Mouse (Mus musculus) forebrain, embryonic 13.5 days (tissue): ENCODE results near the gene Pold2. TPM values are rescaled to one million over a fixed set of nuclear protein-coding genes. Genes with fewer than 3 reads are reported as not detected.

ENCODE experiments used
- ATAC-seq: fragments of 200-750 bp; cut with Nextera tagmentation; 2 replicates; pipeline ENCODE4 v1.8.0; 2017
- H3K27ac ChIP-seq: fragments of 300-500 bp; sonication (generic); 2 replicates; pipeline ENCODE4 v1.5.1; 2015; ENCODE audit warnings: inconsistent platforms, mild to moderate bottlenecking, moderate library complexity
- H3K27me3 ChIP-seq: fragments of 300-500 bp; sonication (generic); 2 replicates; pipeline ENCODE4 v1.6.1; 2015; ENCODE audit warnings: mild to moderate bottlenecking, inconsistent platforms
- H3K36me3 ChIP-seq: fragments of 300-500 bp; sonication (generic); 2 replicates; pipeline ENCODE4 v1.6.1; 2015; ENCODE audit warnings: mild to moderate bottlenecking, inconsistent platforms; ENCODE audit not compliant: poor library complexity, severe bottlenecking
- H3K4me1 ChIP-seq: fragments of 300-500 bp; sonication (generic); 2 replicates; pipeline ENCODE4 v1.6.1; 2015; ENCODE audit warnings: inconsistent platforms
- H3K4me2 ChIP-seq: fragments of 300-500 bp; sonication (generic); 2 replicates; pipeline ENCODE4 v1.6.1; 2015; ENCODE audit warnings: inconsistent platforms, mild to moderate bottlenecking, moderate library complexity
- H3K4me3 ChIP-seq: fragments of 300-500 bp; sonication (generic); 2 replicates; pipeline ENCODE4 v1.5.1; 2015; ENCODE audit warnings: mild to moderate bottlenecking, inconsistent platforms
- H3K9ac ChIP-seq: fragments of 300-500 bp; sonication (generic); 2 replicates; pipeline ENCODE4 v1.6.1; 2015; ENCODE audit warnings: mild to moderate bottlenecking, inconsistent platforms
- H3K9me3 ChIP-seq: fragments of 300-500 bp; sonication (generic); replicated peaks from 2 replicates; pipeline ENCODE4 v1.6.1; 2016; ENCODE audit warnings: inconsistent platforms
- WGBS: fragments of 180-500 bp; shearing (Covaris S2); methylation state at CpG from one replicate; pipeline ENCODE4 v1.1.7; 2015; 5-methylcytosine and 5-hydroxymethylcytosine counted together
- polyA plus RNA-seq: library from polyadenylated mRNA; unstranded; fragments of >200 nt; fragmentation: Nextera tagmentation; extraction: Ambion mirVana; gene quantifications from 2 replicates; pipeline ENCODE4 v1.2.1, GENCODE M21; 2015

Gene Pold2
- polyA plus RNA-seq, 1 experiment from 2014 or later: 100 TPM

DNA sequence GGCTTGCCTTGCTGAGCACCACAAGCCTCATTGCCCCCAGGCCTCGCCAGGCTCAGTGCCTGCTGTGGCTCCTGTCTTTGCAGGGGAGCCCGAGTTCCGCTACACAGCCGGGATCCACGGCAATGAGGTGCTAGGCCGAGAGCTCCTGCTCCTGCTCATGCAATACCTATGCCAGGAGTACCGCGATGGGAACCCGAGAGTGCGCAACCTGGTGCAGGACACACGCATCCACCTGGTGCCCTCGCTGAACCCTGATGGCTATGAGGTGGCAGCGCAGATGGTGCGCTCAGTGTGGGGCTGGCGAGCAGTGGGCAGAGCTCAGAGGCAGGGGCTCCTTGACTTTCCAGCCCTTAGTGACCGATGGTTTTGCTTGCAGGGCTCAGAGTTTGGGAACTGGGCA is 8.8 kb downstream of the Pold2 start:
- no peak overlapping the region for H3K4me3 ChIP-seq
- H3K4me2 ChIP-seq: no peak overlapping the region
- WGBS: 96% methylated on average over 16 of the region's 16 CpGs
- H3K9ac ChIP-seq: no peak overlapping the region
- H3K36me3 ChIP-seq: peaks cover 57% of the 10 kb centered on the region
- no peak overlapping the region for H3K27ac ChIP-seq
- no peak for ATAC-seq
- no peaks in the 10 kb centered on the region for H3K9me3 ChIP-seq
- no peaks in the 10 kb centered on the region for H3K4me1 ChIP-seq
- H3K27me3 ChIP-seq: 0 out of 2 replicates have a peak, but pooled peaks cover 6% of the 10 kb centered on the region

DNA sequence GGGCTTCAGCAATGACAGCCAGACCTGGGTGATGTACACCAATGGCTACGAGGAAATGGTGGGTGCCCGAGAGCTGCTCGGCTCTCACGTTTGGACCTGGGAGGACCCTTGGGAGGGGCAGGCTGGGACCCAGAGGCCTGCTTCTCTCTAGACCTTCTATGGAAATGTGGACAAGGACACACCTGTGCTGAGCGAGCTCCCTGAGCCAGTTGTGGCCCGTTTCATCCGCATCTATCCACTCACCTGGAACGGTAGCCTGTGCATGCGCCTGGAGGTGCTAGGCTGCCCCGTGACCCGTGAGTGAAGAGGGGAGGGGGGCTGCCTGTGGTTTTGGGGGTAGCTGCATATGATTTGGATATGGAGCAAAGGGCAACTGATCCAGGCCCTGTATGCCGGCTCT is 9.8 kb downstream of the Pold2 start:
- 91% methylated on average over 12 of the region's 12 CpGs for WGBS
- Histone ChIP-seq H3K27me3 (peaks cover 16% of the 10 kb centered on the region), H3K4me1 (no peaks in the 10 kb centered on the region), H3K4me2 (no peak overlapping the region), H3K9ac (no peak overlapping the region), H3K36me3 (peaks cover 47% of the 10 kb centered on the region), H3K4me3 (no peak overlapping the region), H3K27ac (no peak overlapping the region), H3K9me3 (no peaks in the 10 kb centered on the region)
- ATAC-seq: no peak

DNA sequence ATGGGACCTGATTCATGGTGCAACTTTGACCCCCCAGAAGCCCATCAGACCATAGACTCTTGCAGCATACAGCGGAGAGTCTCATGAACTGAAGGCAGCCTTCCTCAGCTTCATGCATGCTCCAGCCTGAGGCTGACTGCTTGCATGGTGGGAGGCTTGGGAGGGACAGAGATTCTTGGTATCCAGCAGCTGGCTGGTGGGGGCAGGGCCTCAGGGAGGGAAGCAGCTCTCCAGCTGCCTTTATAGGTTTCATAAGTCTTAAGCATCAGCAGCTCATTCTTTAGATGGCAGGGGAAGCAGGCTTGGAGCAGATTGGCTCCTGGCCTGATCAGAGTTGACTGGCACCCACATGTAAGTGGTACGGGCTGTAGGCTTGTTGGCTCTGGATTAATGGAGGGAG is 10.9 kb downstream of the Pold2 start:
- Histone ChIP-seq H3K4me1 (peaks cover under 1% of the 10 kb centered on the region; the same call in 1 of the 2 replicates), H3K4me3 (no peak overlapping the region), H3K4me2 (no peak overlapping the region), H3K9ac (no peak overlapping the region), H3K27ac (no peak overlapping the region), H3K27me3 (peaks cover 27% of the 10 kb centered on the region), H3K9me3 (no peaks in the 10 kb centered on the region), H3K36me3 (peaks cover 36% of the 10 kb centered on the region)
- ATAC-seq: no peak
- 88% methylated on average over 2 of the region's 2 CpGs for WGBS

DNA sequence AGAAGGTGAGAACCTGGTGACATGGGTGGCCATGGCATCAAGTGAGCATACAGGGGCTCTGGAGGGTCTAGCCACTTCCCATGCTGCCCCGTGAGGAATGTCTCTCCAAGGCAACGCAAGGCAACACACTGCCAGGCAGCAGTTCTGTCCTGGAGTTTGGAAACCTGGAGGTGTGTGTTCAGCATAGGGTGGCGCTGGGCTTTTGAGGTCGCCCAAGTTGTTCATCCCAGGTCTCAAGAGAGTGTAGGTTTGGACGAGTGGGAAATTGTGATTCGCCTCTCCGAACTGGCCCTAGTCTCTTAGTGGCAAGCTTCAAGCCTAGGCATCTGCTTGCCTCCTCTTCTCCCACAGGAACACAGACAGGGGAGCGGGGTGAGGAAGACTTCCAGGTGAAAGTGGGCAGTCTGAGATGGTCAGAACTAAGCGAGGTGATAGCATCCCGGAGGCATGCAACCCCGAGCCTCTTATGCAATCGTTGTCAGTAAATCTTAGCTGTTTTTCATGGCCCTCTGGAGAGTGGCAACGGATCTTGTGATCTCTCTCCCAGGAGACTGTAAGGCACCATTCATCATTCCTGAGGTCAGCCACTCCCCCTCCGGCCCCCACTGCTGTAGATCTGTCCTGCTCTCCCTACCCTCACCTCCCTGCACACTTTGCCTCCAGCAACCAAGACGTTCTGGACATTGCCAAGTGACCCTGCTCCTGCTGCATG is 15.5 kb downstream of the Pold2 start:
- Histone ChIP-seq H3K4me2 (peak overlapping the region; percentile 61), H3K9me3 (no peaks in the 10 kb centered on the region), H3K27me3 (peaks cover 55% of the 10 kb centered on the region), H3K9ac (no peak overlapping the region), H3K4me1 (peaks cover 16% of the 10 kb centered on the region), H3K36me3 (no peaks in the 10 kb centered on the region), H3K27ac (no peak overlapping the region), H3K4me3 (peak overlapping the region; percentile 37)
- ATAC-seq: no peak
- 36% methylated on average over 15 of the region's 15 CpGs for WGBS

DNA sequence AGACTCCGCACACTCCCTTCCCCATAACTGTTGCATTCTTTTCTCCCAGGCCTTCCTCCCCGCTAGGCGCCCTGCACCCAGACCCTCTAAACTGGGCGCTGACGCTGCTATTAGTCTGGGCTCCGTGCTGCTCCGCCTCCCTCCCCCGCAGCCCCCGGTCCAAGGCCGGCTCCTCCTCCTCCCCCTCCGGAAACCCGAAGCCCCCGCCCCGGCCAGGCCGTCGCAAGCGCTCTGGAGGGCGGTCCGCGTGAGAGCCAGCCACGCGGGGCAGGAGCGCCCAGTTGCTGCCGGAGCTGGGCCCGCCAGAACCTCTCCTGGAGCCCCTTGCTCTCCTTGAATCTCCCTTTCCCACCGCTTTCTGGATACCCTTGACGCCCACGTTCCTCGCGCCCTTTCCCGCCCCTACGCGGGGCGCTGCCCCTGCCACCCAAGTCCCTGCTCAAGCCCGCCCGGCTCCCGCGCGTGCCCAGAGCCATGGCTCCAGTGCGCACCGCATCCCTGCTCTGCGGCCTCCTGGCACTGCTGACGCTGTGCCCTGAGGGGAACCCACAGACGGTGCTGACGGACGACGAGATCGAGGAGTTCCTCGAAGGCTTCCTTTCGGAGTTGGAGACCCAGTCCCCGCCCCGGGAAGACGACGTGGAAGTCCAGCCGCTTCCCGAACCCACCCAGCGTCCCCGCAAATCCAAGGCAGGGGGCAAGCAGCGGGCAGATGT is 16.3 kb downstream of the Pold2 start, which contains the start of gene Aebp1:
Gene Aebp1, plus strand, starts transcription at position 270 of the 716 bp plus-strand sequence.
- peak; percentile 21; the same call in 1 of the 2 replicates for ATAC-seq
- H3K36me3 ChIP-seq: no peaks in the 10 kb centered on the region
- H3K4me1 ChIP-seq: peaks cover 16% of the 10 kb centered on the region
- 4% methylated on average over 59 of the region's 59 CpGs for WGBS
- H3K27me3 ChIP-seq: peaks cover 55% of the 10 kb centered on the region
- H3K4me2 ChIP-seq: peak within 1 kb of the TSS; percentile 61
- no peaks in the 10 kb centered on the region for H3K9me3 ChIP-seq
- H3K4me3 ChIP-seq: peak within 1 kb of the TSS; percentile 37
- H3K27ac ChIP-seq: no peak within 1 kb of the TSS
- peak within 1 kb of the TSS; percentile 46 for H3K9ac ChIP-seq

DNA sequence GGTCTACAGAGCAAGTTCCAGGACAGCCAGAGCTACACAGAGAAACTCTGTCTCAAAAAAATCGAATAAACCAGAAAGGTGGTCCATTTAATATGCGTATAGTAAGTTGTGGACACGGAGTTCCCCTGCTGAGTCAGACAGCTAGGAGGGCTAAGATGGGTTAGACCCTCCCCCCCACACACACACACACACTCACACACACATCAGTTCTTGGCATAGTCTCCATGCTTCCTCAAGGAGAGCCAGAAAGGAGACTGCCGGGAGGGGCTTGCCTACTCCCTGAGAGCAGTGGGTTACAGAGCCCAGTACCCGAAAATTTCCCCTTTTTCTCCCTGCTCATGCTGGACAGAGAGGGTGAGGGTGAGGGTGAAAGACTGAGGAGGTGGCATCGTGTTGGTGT is 17.5 kb downstream of the Pold2 start:
- H3K36me3 ChIP-seq: no peaks in the 10 kb centered on the region
- H3K9ac ChIP-seq: no peak overlapping the region
- H3K27me3 ChIP-seq: peaks cover 55% of the 10 kb centered on the region
- 66% methylated on average over 6 of the region's 6 CpGs for WGBS
- no peak overlapping the region for H3K4me3 ChIP-seq
- H3K27ac ChIP-seq: no peak overlapping the region
- H3K4me1 ChIP-seq: peaks cover 16% of the 10 kb centered on the region
- ATAC-seq: no peak
- H3K4me2 ChIP-seq: no peak overlapping the region
- no peaks in the 10 kb centered on the region for H3K9me3 ChIP-seq

DNA sequence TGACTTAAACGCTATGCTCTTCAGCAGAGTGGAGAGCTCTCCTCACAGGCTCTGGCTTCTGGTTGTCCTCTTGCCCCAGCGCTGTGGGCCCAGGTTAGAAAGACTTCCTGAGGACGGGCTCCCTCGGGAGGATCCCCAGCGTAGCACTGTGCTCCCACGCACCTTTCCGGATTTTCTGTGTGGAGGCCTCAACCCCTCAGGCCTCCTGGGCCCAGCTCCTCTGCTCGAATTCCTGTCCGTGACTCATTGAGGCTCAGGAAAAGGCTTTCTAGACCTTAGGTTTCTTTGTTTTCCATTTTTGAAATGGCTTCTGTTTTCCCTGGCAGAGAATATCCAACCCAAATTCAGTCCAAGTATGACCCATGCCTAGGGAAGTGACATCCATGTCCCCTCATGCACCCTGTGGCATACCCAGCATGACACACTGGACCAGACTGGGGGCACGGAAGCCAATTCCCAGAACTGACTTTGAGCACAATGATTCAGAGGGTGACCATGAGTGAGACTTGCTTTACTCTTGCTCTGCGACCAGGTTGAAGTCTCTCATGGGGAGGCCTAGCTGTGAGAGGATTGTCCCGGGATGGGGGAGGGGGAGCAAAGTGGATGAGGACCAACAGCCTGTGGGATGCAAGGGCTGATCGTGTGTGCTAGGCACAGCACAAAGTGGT is 18.1 kb downstream of the Pold2 start:
- no peak overlapping the region for H3K4me2 ChIP-seq
- H3K4me3 ChIP-seq: no peak overlapping the region
- peaks cover 55% of the 10 kb centered on the region for H3K27me3 ChIP-seq
- no peaks in the 10 kb centered on the region for H3K9me3 ChIP-seq
- H3K9ac ChIP-seq: no peak overlapping the region
- H3K27ac ChIP-seq: no peak overlapping the region
- H3K36me3 ChIP-seq: no peaks in the 10 kb centered on the region
- peaks cover 16% of the 10 kb centered on the region for H3K4me1 ChIP-seq
- ATAC-seq: no peak
- 84% methylated on average over 13 of the region's 13 CpGs for WGBS

DNA sequence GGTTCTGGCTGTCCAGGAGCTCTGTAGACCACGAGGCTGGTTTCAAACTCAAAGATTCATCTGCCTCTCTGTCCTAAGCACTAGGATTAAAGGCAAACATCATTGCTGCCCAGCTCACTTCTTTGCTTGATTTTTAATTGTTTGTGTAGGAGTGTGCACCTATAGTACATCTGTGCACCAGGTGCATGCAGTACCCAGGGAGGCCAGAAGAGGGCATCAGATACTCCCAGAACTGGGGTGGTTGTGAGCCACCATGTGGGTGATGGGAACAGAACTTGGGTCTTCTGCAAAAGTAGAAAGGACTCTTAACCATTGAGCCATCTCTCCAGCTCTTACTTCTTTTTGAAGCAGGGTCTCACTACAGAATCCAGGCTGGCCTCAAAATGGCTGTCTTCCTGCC is 19.4 kb downstream of the Pold2 start:
- Histone ChIP-seq H3K36me3 (no peaks in the 10 kb centered on the region), H3K27ac (no peak overlapping the region), H3K27me3 (peaks cover 43% of the 10 kb centered on the region), H3K9ac (no peak overlapping the region), H3K9me3 (no peaks in the 10 kb centered on the region), H3K4me1 (peaks cover 16% of the 10 kb centered on the region), H3K4me3 (no peak overlapping the region), H3K4me2 (no peak overlapping the region)
- ATAC-seq: no peak
- WGBS: 60% methylated on average over 1 of the region's 1 CpGs

DNA sequence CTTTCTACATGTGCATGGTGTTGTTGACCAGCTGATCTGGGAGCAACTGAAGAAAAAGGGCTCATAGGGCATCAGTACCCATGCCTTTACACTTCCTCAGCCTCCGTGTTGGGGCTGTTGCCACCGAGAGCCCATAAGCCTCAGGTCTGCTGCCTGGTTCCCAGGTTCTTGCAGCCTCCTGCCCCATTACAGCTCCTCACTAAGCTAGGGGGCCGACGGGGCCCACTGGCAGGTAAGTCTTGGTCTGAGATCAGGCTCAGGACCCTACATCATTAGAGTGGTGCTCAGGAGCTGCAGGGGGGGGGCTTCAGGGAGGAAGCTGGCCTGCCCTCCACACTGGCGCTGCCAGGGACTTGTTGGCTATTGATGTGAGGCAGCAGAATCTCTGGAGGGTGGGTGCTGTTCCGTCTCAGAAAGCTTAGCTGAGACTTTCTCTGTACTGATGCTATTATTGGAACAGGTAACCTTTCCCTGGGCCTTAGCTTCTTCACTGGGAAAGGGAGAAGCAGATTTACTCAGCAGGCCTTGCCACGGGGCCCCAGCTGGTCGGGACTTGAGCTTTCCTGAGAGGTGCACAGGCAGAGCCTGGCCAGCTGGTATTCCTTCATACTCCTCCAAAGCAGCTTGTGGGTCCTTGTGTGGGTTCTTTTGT is 21.5 kb downstream of the Pold2 start:
- Histone ChIP-seq H3K4me2 (no peak overlapping the region), H3K27me3 (peaks cover 22% of the 10 kb centered on the region), H3K9ac (no peak overlapping the region), H3K36me3 (no peaks in the 10 kb centered on the region), H3K4me1 (peaks cover 10% of the 10 kb centered on the region), H3K9me3 (no peaks in the 10 kb centered on the region), H3K27ac (no peak overlapping the region), H3K4me3 (no peak overlapping the region)
- 82% methylated on average over 8 of the region's 8 CpGs for WGBS
- no peak for ATAC-seq

DNA sequence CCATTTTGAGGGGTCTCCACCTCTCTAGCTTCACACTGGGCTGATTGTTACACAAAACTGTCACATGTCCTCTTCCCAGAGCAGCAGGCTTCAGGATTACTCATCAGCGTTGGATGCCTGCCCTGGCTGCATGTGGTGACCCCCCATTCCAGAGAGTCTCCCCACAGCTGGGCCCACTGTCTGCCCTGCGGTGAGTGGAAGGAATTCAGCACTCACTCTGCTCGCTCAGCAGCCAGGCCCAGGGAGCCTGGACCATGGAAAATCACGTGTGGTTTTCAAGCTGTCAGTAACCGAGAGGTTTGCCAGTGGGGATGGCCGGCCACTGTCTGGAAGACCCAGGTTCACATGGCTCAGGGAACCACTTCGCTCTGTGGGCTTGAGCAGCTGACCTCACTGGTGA is 22.2 kb downstream of the Pold2 start:
- Histone ChIP-seq H3K27me3 (peaks cover 15% of the 10 kb centered on the region), H3K4me2 (no peak overlapping the region), H3K4me1 (0 out of 2 replicates have a peak, but pooled peaks cover 3% of the 10 kb centered on the region), H3K9me3 (no peaks in the 10 kb centered on the region), H3K27ac (no peak overlapping the region), H3K9ac (no peak overlapping the region), H3K4me3 (no peak overlapping the region), H3K36me3 (no peaks in the 10 kb centered on the region)
- 40% methylated on average over 7 of the region's 7 CpGs for WGBS
- ATAC-seq: no peak

DNA sequence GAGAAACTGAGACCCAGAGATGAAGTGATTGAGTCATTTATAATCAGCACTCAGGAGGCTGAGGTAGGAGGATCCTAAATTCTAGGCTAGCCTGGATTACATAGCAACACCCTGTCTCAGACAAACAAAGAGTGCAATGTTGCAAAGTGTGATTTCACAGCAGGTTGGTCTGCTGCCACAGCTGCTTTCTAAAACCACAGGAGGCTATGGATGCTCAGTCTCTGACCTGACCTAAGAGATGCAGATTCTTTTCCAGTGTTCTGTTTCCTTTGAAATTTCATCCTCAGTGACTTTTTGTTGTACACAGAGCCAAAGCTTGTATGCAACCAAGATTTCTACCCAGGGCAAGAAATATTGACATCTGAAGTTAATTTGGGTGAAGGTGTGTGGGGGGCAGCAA is 22.6 kb downstream of the Pold2 start:
- Histone ChIP-seq H3K9ac (no peak overlapping the region), H3K27me3 (peaks cover 10% of the 10 kb centered on the region), H3K36me3 (no peaks in the 10 kb centered on the region), H3K4me3 (no peak overlapping the region), H3K4me1 (no peaks in the 10 kb centered on the region), H3K9me3 (no peaks in the 10 kb centered on the region), H3K27ac (no peak overlapping the region), H3K4me2 (no peak overlapping the region)
- no peak for ATAC-seq

DNA sequence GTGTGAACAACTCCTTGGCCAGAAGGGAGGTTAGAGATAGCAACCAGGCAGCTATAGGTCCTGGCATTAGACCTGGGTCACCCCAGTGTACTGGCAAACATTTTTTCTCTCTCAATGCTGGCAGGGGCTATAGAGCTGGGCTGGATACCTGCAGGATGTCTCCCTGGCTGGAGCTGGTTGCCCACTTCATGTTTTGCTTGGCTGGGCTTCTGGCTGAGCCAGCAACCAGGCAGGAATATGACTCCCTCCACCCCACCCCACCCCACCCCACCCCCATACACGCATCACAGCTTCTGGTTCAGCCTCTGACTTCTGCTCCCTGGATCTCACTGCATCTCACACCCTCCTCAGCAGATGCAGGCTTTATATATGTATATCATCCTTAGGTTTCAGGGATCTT is 25.8 kb downstream of the Pold2 start:
- no peaks in the 10 kb centered on the region for H3K36me3 ChIP-seq

More for the DNA sequence above, 25.8 kb downstream of the Pold2 start:
- Histone ChIP-seq H3K27ac (no peak overlapping the region), H3K4me1 (peaks cover 14% of the 10 kb centered on the region), H3K9me3 (no peaks in the 10 kb centered on the region), H3K4me3 (no peak overlapping the region), H3K9ac (no peak overlapping the region), H3K4me2 (no peak overlapping the region), H3K27me3 (no peaks in the 10 kb centered on the region)
- no peak for ATAC-seq
- 50% methylated on average over 1 of the region's 1 CpGs for WGBS
